Mouse (Mus musculus) CD4-positive, CD25-positive, alpha-beta regulatory T cell, adult 2 months (primary cell): ENCODE results near the gene Coa7.

ENCODE experiments used
- DNase-seq: peaks from one replicate; pipeline ENCODE4 v3.0.0-alpha.2; 2012; ENCODE audit warnings: low read depth, low spot score

Coa7 gene

GRCm38 (mm10) chr4:108386087-108386486, 58.1 kb downstream of the Coa7 start:
- no peak for DNase-seq

GRCm38 (mm10) chr4:108387106-108387505, 59.2 kb downstream of the Coa7 start:
- DNase-seq, result no peak

- DNase-seq, result peak; percentile 16
These were observed 59.8 kb downstream of the Coa7 start for GRCm38 (mm10) chr4:108387681-108388253.

- no peak for DNase-seq
These were observed 60.8 kb downstream of the Coa7 start for GRCm38 (mm10) chr4:108388741-108389140.

- no peak for DNase-seq
These were observed 63.2 kb downstream of the Coa7 start for GRCm38 (mm10) chr4:108391124-108391523.
